Mouse (Mus musculus) liver, embryonic 11.5 days (tissue): ENCODE measurements around the gene Olfr632. TPM values are rescaled to one million over a fixed set of nuclear protein-coding genes. Genes with fewer than 3 reads are reported as not detected.

Experiments
- ATAC-seq: fragments of 200-750 bp; cut with Nextera tagmentation; replicated peaks from 2 replicates; pipeline ENCODE4 v1.8.0; 2017; ENCODE audit warnings: moderate number of reproducible peaks, mild to moderate bottlenecking, moderate TSS enrichment, moderate library complexity; ENCODE audit not compliant: low FRiP score
- DNase-seq: peaks from one replicate; pipeline ENCODE4 v3.0.0-alpha.2; 2017; ENCODE audit warnings: low spot score
- H3K27ac ChIP-seq: fragments of 300-500 bp; sonication (generic); 2 replicates; pipeline ENCODE4 v1.5.1; 2014; ENCODE audit warnings: mild to moderate bottlenecking, low read depth, low read length, control low read depth
- H3K27me3 ChIP-seq: fragments of 300-500 bp; sonication (generic); replicated peaks from 2 replicates; pipeline ENCODE4 v1.6.1; 2014; ENCODE audit warnings: low read length, mixed read lengths; ENCODE audit not compliant: control insufficient read depth, insufficient read depth
- H3K36me3 ChIP-seq: fragments of 300-500 bp; sonication (generic); 2 replicates; pipeline ENCODE4 v1.6.1; 2014; ENCODE audit warnings: mild to moderate bottlenecking, low read length, moderate library complexity, mixed read lengths; ENCODE audit not compliant: control insufficient read depth, insufficient read depth
- H3K4me1 ChIP-seq: fragments of 300-500 bp; sonication (generic); replicated peaks from 2 replicates; pipeline ENCODE4 v1.6.1; 2014; ENCODE audit warnings: low read length, mixed read lengths; ENCODE audit not compliant: control insufficient read depth, insufficient read depth
- H3K4me2 ChIP-seq: fragments of 300-500 bp; sonication (generic); 2 replicates; pipeline ENCODE4 v1.6.1; 2014; ENCODE audit warnings: mild to moderate bottlenecking, control low read depth, moderate library complexity
- H3K4me3 ChIP-seq: fragments of 300-500 bp; sonication (generic); 2 replicates; pipeline ENCODE4 v1.5.1; 2014; ENCODE audit warnings: low read depth, low read length, control low read depth
- H3K9ac ChIP-seq: fragments of 300-500 bp; sonication (generic); 2 replicates; pipeline ENCODE4 v1.6.1; 2014; ENCODE audit warnings: low read depth, low read length, control low read depth
- H3K9me3 ChIP-seq: fragments of 300-500 bp; sonication (generic); 2 replicates; pipeline ENCODE4 v1.6.1; 2016; ENCODE audit warnings: low read length, inconsistent platforms, mixed read lengths; ENCODE audit not compliant: control insufficient read depth
- WGBS: fragments of 180-500 bp; shearing (Covaris S2); extraction: QIAGEN DNeasy Blood & Tissue Kit; methylation state at CpG from one replicate; pipeline ENCODE4 v1.1.7; 2014; 5-methylcytosine and 5-hydroxymethylcytosine counted together
- polyA plus RNA-seq: library from polyadenylated mRNA; unstranded; fragments of >200 nt; fragmentation: Nextera tagmentation; extraction: Ambion mirVana; gene quantifications from 2 replicates; pipeline ENCODE4 v1.2.1, GENCODE M21; 2014

The Olfr632 gene
- polyA plus RNA-seq: 0.12 TPM in 1 of 2 replicates, not detected in the other

DNA sequence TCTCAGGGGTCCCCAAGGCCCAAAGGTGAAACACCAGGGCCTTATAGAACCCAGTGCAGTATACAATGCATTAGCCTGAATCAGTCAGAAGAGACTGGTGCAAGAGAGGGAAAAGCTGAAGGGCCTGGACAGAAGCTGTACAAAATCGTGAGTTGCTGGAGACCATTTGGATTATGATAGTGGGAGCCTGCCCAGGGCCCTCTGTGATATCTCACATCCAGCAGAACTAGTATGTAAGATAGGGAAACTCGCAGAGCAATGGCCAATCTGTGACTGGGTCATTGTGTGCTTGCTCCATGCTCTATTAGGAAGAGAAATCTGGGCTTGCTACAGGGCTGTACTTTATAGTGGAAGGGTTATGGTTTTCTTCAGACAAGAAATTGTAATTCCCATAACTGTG lies at the start of gene Olfr632:
Olfr632 (plus strand) TSS at position 84 of the 400 bp plus-strand sequence.
- Histone ChIP-seq H3K36me3 (no peaks in the 10 kb centered on the region), H3K9me3 (no peaks in the 10 kb centered on the region), H3K27ac (no peak within 1 kb of the TSS), H3K27me3 (no peaks in the 10 kb centered on the region), H3K4me2 (no peak within 1 kb of the TSS), H3K4me1 (no peaks in the 10 kb centered on the region), H3K9ac (no peak within 1 kb of the TSS), H3K4me3 (no peak within 1 kb of the TSS)
- ATAC-seq: peak; percentile 46; the same call in 1 of the 2 replicates
- WGBS: 49% methylated on average over 2 of the region's 2 CpGs
- DNase-seq: no peak

GRCm38 (mm10) chr7:103886152-103886551 lies 48.0 kb upstream of the Olfr632 start, which contains the start of gene Olfr66:
Olfr66 (minus strand) TSS chr7:103886252.
- DNase-seq (no peak), ATAC-seq (no peak)
- H3K9ac ChIP-seq: no peak within 1 kb of the TSS
- no peaks in the 10 kb centered on the region for H3K36me3 ChIP-seq
- H3K4me3 ChIP-seq: no peak within 1 kb of the TSS
- no peaks in the 10 kb centered on the region for H3K4me1 ChIP-seq
- H3K4me2 ChIP-seq: no peak within 1 kb of the TSS
- H3K27me3 ChIP-seq: no peaks in the 10 kb centered on the region
- no peak within 1 kb of the TSS for H3K27ac ChIP-seq
- H3K9me3 ChIP-seq: no peaks in the 10 kb centered on the region

GRCm38 (mm10) chr7:103894385-103894784 lies 39.8 kb upstream of the Olfr632 start, which contains the start of gene Olfr64:
Olfr64 (minus strand) TSS chr7:103894485.
- H3K4me2 ChIP-seq: no peak within 1 kb of the TSS
- H3K4me3 ChIP-seq: no peak within 1 kb of the TSS
- H3K27me3 ChIP-seq: no peaks in the 10 kb centered on the region
- H3K36me3 ChIP-seq: no peaks in the 10 kb centered on the region
- no peak within 1 kb of the TSS for H3K27ac ChIP-seq
- DNase-seq (no peak), ATAC-seq (no peak)
- H3K9ac ChIP-seq: no peak within 1 kb of the TSS
- WGBS: 87% methylated on average over 1 of the region's 1 CpGs
- H3K4me1 ChIP-seq: no peaks in the 10 kb centered on the region
- no peaks in the 10 kb centered on the region for H3K9me3 ChIP-seq

GRCm38 (mm10) chr7:103903187-103903586 lies 31.0 kb upstream of the Olfr632 start, which contains the start of gene Olfr65:
Olfr65 (plus strand) TSS chr7:103903487.
- Histone ChIP-seq H3K27ac (no peak within 1 kb of the TSS), H3K27me3 (no peaks in the 10 kb centered on the region), H3K36me3 (no peaks in the 10 kb centered on the region), H3K4me1 (no peaks in the 10 kb centered on the region), H3K4me2 (no peak within 1 kb of the TSS), H3K9me3 (no peaks in the 10 kb centered on the region), H3K4me3 (no peak within 1 kb of the TSS), H3K9ac (no peak within 1 kb of the TSS)
- DNase-seq (no peak), ATAC-seq (no peak)
- WGBS: 75% methylated on average over 2 of the region's 2 CpGs

GRCm38 (mm10) chr7:103910047-103910446 lies 24.1 kb upstream of the Olfr632 start:
- Histone ChIP-seq H3K4me2 (peak overlapping the region; percentile 18; the same call in 1 of the 2 replicates), H3K9me3 (no peaks in the 10 kb centered on the region), H3K27ac (peak overlapping the region; percentile 1; the same call in 1 of the 2 replicates), H3K4me1 (peaks cover 33% of the 10 kb centered on the region), H3K27me3 (no peaks in the 10 kb centered on the region), H3K36me3 (no peaks in the 10 kb centered on the region), H3K9ac (no peak overlapping the region), H3K4me3 (no peak overlapping the region)
- DNase-seq (peak; percentile 37), ATAC-seq (peak; percentile 98)
- WGBS: 11% methylated on average over 3 of the region's 3 CpGs

GRCm38 (mm10) chr7:103912969-103913511 lies 21.1 kb upstream of the Olfr632 start:
- 32% methylated on average over 8 of the region's 8 CpGs for WGBS
- H3K27me3 ChIP-seq: no peaks in the 10 kb centered on the region
- no peaks in the 10 kb centered on the region for H3K36me3 ChIP-seq
- peak; percentile 31; the same call in 1 of the 2 replicates for ATAC-seq
- H3K9ac ChIP-seq: no peak overlapping the region
- peaks cover 35% of the 10 kb centered on the region for H3K4me1 ChIP-seq
- no peak overlapping the region for H3K4me3 ChIP-seq
- H3K4me2 ChIP-seq: no peak overlapping the region
- no peak for DNase-seq
- peak overlapping the region; percentile 44 for H3K27ac ChIP-seq
- H3K9me3 ChIP-seq: no peaks in the 10 kb centered on the region

DNA sequence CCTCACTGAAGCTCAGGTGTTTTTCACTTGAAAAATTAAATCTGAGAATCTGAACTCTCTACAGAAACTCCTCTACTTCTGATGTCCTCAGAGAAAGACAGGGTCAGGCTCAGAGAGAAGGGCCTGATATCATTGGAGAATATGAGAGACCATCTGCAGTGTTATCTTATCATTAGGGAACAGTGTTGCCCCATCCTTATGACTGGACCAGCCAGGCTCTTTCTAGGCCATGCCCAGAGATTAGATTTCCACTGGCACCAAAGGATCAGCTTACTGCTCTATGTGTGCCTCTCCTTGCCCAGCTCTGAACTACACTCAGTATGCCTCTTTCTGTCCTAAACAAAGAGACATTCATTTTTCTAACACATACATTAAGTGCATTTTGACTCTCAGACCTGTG lies 18.8 kb upstream of the Olfr632 start:
- no peak overlapping the region for H3K4me2 ChIP-seq
- peak; percentile 94 for ATAC-seq

DNA sequence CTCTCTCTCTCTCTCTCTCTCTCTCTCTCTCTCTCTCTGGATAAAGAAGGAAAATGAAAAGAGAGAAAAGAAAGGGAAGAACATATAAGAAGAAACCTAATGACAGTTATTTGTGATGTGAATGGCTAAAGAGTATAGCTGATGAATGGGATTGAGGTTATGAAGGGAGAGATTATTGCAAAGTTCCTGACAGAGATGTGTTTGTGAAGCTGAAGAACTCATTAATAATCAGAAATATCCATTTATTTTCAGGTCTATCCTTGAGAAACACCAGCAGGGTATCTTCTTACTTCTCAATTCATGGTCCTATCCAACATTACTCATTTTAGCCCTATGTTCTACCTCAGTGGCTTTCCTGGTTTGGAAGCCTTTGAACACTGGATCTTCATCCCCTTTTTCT lies 5.6 kb upstream of the Olfr632 start, which contains the start of gene Olfr631:
Olfr631 (plus strand) TSS at position 301 of the 400 bp plus-strand sequence.
- Histone ChIP-seq H3K27ac (no peak within 1 kb of the TSS), H3K36me3 (no peaks in the 10 kb centered on the region), H3K9ac (no peak within 1 kb of the TSS), H3K4me1 (no peaks in the 10 kb centered on the region), H3K4me3 (no peak within 1 kb of the TSS), H3K4me2 (no peak within 1 kb of the TSS), H3K27me3 (no peaks in the 10 kb centered on the region), H3K9me3 (no peaks in the 10 kb centered on the region)
- no peak for ATAC-seq
- no peak for DNase-seq

More for the DNA sequence above, 18.8 kb upstream of the Olfr632 start:
- Histone ChIP-seq H3K9ac (no peak overlapping the region), H3K9me3 (no peaks in the 10 kb centered on the region), H3K4me1 (peaks cover 26% of the 10 kb centered on the region), H3K36me3 (no peaks in the 10 kb centered on the region), H3K27ac (0 out of 2 replicates have a peak overlapping the region, but pooled peaks have one; percentile 65), H3K4me3 (no peak overlapping the region), H3K27me3 (no peaks in the 10 kb centered on the region)
- no peak for DNase-seq

GRCm38 (mm10) chr7:103942730-103943129 lies 8.6 kb downstream of the Olfr632 start:
- Histone ChIP-seq H3K9ac (no peak overlapping the region), H3K4me3 (no peak overlapping the region), H3K4me2 (no peak overlapping the region), H3K36me3 (no peaks in the 10 kb centered on the region), H3K27ac (no peak overlapping the region), H3K4me1 (no peaks in the 10 kb centered on the region), H3K27me3 (no peaks in the 10 kb centered on the region), H3K9me3 (no peaks in the 10 kb centered on the region)
- WGBS: 17% methylated on average over 2 of the region's 2 CpGs
- DNase-seq (peak; percentile 56), ATAC-seq (peak; percentile 60)
